Mouse (Mus musculus) lung, embryonic 16.5 days (tissue): ENCODE measurements at regions not wholly inside any gene's neighbourhood (a gene's known extent, or its start where the extent isn't known, plus 50 kb on each side); places are given as distances from the start of the nearest gene placed in this dataset.
A peak's percentile ranks its signal among the peaks of the same experiment; 100 is the strongest.

Experiments used
- ATAC-seq: fragments of 200-750 bp; cut with Nextera tagmentation; 2 replicates; pipeline ENCODE4 v1.8.0; 2017; ENCODE audit warnings: low read depth, mild to moderate bottlenecking, moderate library complexity
- H3K27ac ChIP-seq: fragments of 300-500 bp; sonication (generic); 2 replicates; pipeline ENCODE4 v1.5.1; 2014; ENCODE audit warnings: mild to moderate bottlenecking, control low read depth, low read length
- H3K27me3 ChIP-seq: fragments of 300-500 bp; sonication (generic); 2 replicates; pipeline ENCODE4 v1.6.1; 2014; ENCODE audit warnings: low read depth, low read length, mixed read lengths; ENCODE audit not compliant: control insufficient read depth, insufficient read depth
- H3K36me3 ChIP-seq: fragments of 300-500 bp; sonication (generic); 2 replicates; pipeline ENCODE4 v1.6.1; 2014; ENCODE audit warnings: low read length; ENCODE audit not compliant: control insufficient read depth, insufficient read depth
- H3K4me1 ChIP-seq: fragments of 300-500 bp; sonication (generic); replicated peaks from 2 replicates; pipeline ENCODE4 v1.6.1; 2014; ENCODE audit warnings: low read length, mixed read lengths; ENCODE audit not compliant: control insufficient read depth, insufficient read depth
- H3K4me2 ChIP-seq: fragments of 300-500 bp; sonication (generic); 2 replicates; pipeline ENCODE4 v1.6.1; 2014; ENCODE audit warnings: low read depth, low read length, control low read depth
- H3K4me3 ChIP-seq: fragments of 300-500 bp; sonication (generic); 2 replicates; pipeline ENCODE4 v1.5.1; 2014; ENCODE audit warnings: mild to moderate bottlenecking, low read length, control low read depth
- H3K9ac ChIP-seq: fragments of 300-500 bp; sonication (generic); 2 replicates; pipeline ENCODE4 v1.6.1; 2014; ENCODE audit warnings: low read length, control low read depth
- H3K9me3 ChIP-seq: fragments of 300-500 bp; sonication (generic); 2 replicates; pipeline ENCODE4 v1.6.1; 2016; ENCODE audit warnings: low read length; ENCODE audit not compliant: control insufficient read depth
- WGBS: fragments of 180-500 bp; shearing (Covaris S2); extraction: QIAGEN DNeasy Blood & Tissue Kit; methylation state at CpG from one replicate; pipeline ENCODE4 v1.1.7; 2014; 5-methylcytosine and 5-hydroxymethylcytosine counted together

DNA sequence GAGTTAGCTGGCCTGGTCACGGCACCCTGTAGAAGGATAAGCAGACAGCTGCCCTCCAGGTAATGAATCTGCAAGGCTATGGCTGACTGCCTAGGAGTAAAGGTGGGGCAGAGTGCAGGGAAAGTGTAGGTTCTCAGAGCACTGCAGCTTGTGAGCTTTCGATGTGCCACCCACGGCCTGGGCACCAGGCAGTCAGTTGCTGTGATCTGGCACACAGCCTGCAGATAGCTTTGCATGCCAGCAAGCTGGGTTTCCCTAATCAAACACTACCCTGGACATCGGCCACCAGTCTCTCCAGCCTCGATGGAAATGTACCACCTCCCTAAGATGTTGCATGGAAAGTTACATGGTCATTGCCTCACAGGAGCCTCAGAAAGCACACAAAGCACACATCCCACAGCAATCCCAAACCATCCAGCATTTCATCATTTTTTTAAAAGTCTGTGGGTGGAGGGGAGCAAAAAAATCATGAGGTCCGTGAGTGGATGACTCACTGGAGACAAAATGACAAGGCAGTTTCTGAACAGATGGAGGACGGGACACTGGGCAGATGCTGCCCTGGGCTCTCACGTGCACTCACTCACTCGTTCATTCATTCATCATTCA is 112.7 kb downstream of the Ets2 start:
- H3K9me3 ChIP-seq = peaks cover 5% of the 10 kb centered on the region
- WGBS = 50% methylated on average over 9 of the region's 9 CpGs
- H3K36me3 ChIP-seq = no peaks in the 10 kb centered on the region
- H3K9ac ChIP-seq = no peak overlapping the region
- no peak overlapping the region for H3K27ac ChIP-seq
- H3K4me2 ChIP-seq = no peak overlapping the region
- no peaks in the 10 kb centered on the region for H3K27me3 ChIP-seq
- H3K4me1 ChIP-seq = peaks cover 12% of the 10 kb centered on the region; the same call in 1 of the 2 replicates
- no peak overlapping the region for H3K4me3 ChIP-seq
- ATAC-seq = peak; percentile 52

GRCm38 (mm10) chr16:95811092-95811491 is 109.2 kb downstream of the Ets2 start:
- 54% methylated on average over 6 of the region's 6 CpGs for WGBS
- ATAC-seq = peak; percentile 67

DNA sequence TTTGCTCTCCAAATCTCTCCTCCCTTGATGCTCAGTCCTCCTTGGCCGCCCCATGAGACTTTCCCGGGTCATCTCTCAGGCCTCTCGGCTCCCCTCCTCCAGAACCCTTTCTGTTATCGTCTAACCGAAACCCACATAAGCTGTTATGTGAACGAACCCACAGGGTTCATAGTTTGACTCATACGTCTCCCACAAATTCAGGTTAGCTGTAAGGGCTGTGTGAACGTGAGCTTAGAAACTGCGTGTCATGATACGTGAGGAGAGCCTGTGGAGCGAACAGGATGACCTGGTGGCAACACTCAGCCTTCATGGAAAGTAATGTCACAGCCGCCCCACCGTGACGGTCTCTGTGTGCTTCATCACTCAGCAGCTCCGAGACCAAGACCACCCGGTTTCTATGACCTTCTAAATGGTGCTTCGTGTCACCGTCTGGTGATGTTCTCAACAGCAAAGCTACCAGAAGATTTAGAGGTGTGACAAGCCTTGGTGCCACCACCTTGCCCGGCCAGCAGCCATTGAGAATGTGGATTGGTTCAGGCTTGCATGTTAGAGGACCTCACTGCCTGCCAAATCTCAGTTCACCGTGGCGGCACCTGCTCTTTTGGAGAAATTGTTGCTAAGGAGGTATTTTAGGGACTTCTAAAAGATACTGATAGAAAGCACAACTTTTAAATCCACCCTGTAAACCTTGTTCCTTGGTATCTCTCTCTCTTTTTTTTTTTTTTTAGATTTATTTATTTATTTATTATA is 107.4 kb downstream of the Ets2 start:
- Histone ChIP-seq H3K36me3 (no peaks in the 10 kb centered on the region), H3K27me3 (no peaks in the 10 kb centered on the region), H3K4me3 (no peak overlapping the region), H3K9me3 (no peaks in the 10 kb centered on the region), H3K9ac (no peak overlapping the region), H3K27ac (no peak overlapping the region), H3K4me1 (peaks cover 7% of the 10 kb centered on the region; the same call in 1 of the 2 replicates), H3K4me2 (no peak overlapping the region)
- WGBS = 83% methylated on average over 21 of the region's 21 CpGs
- no peak for ATAC-seq

More at GRCm38 (mm10) chr16:95811092-95811491, 109.2 kb downstream of the Ets2 start:
- Histone ChIP-seq H3K4me2 (no peak overlapping the region), H3K27ac (peak overlapping the region; percentile 68), H3K9me3 (no peaks in the 10 kb centered on the region), H3K36me3 (no peaks in the 10 kb centered on the region), H3K4me3 (no peak overlapping the region), H3K9ac (0 out of 2 replicates have a peak overlapping the region, but pooled peaks have one; percentile 20), H3K27me3 (no peaks in the 10 kb centered on the region), H3K4me1 (peaks cover 12% of the 10 kb centered on the region; the same call in 1 of the 2 replicates)

- no peaks in the 10 kb centered on the region for H3K27me3 ChIP-seq
- no peaks in the 10 kb centered on the region for H3K36me3 ChIP-seq
- H3K9ac ChIP-seq = no peak overlapping the region
- no peak overlapping the region for H3K27ac ChIP-seq
- no peak overlapping the region for H3K4me2 ChIP-seq
- ATAC-seq = peak; percentile 42; the same call in 1 of the 2 replicates
- no peak overlapping the region for H3K4me3 ChIP-seq
- H3K9me3 ChIP-seq = no peaks in the 10 kb centered on the region
- 47% methylated on average over 5 of the region's 5 CpGs for WGBS
- peaks cover 5% of the 10 kb centered on the region; the same call in 1 of the 2 replicates for H3K4me1 ChIP-seq
Measured at GRCm38 (mm10) chr16:95806510-95806909, 104.6 kb downstream of the Ets2 start.

DNA sequence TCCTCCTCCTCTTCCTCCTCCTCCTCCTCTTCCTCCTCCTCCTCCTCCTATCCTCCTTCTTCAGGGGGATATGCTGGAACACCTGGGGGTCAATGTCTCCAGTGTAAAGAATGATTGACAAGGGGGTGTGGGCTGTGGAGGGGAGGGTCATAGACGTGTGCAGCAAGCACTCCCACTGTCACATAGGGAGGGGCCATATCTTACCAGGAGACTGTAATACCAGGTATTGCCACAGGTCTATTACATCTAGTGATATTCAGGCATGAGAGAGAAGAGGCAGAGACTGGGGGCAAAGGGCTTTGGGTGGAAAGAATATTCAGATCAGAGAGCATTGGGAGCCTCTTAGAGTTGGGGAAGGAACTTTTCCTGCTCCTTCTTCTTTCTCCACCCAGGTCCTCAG is 102.3 kb downstream of the Ets2 start:
- no peaks in the 10 kb centered on the region for H3K36me3 ChIP-seq
- no peak overlapping the region for H3K4me3 ChIP-seq
- no peak overlapping the region for H3K9ac ChIP-seq
- H3K27ac ChIP-seq = no peak overlapping the region
- H3K27me3 ChIP-seq = no peaks in the 10 kb centered on the region
- H3K9me3 ChIP-seq = no peaks in the 10 kb centered on the region
- H3K4me2 ChIP-seq = no peak overlapping the region
- ATAC-seq = no peak
- H3K4me1 ChIP-seq = peaks cover 12% of the 10 kb centered on the region
- 33% methylated on average over 1 of the region's 1 CpGs for WGBS

- Histone ChIP-seq H3K27ac (no peak overlapping the region), H3K9ac (no peak overlapping the region), H3K36me3 (no peaks in the 10 kb centered on the region), H3K4me1 (peaks cover 12% of the 10 kb centered on the region), H3K9me3 (no peaks in the 10 kb centered on the region), H3K27me3 (no peaks in the 10 kb centered on the region), H3K4me3 (no peak overlapping the region), H3K4me2 (no peak overlapping the region)
- ATAC-seq = no peak
Measured at GRCm38 (mm10) chr16:95802641-95803040, 100.8 kb downstream of the Ets2 start.

- H3K9ac ChIP-seq = no peak overlapping the region
- H3K36me3 ChIP-seq = no peaks in the 10 kb centered on the region
- WGBS = 64% methylated on average over 4 of the region's 4 CpGs
- H3K9me3 ChIP-seq = no peaks in the 10 kb centered on the region
- no peak overlapping the region for H3K4me2 ChIP-seq
- H3K4me3 ChIP-seq = no peak overlapping the region
- peaks cover 12% of the 10 kb centered on the region for H3K4me1 ChIP-seq
- no peak for ATAC-seq
- H3K27ac ChIP-seq = no peak overlapping the region
- no peaks in the 10 kb centered on the region for H3K27me3 ChIP-seq
Measured at GRCm38 (mm10) chr16:95802207-95802606, 100.3 kb downstream of the Ets2 start.

GRCm38 (mm10) chr16:95800911-95801442 is 99.1 kb downstream of the Ets2 start:
- peak; percentile 84 for ATAC-seq
- Histone ChIP-seq H3K4me3 (no peak overlapping the region), H3K4me2 (no peak overlapping the region), H3K4me1 (peaks cover 12% of the 10 kb centered on the region), H3K9ac (no peak overlapping the region), H3K27ac (peak overlapping the region; percentile 84), H3K36me3 (no peaks in the 10 kb centered on the region), H3K27me3 (no peaks in the 10 kb centered on the region), H3K9me3 (no peaks in the 10 kb centered on the region)
- 48% methylated on average over 7 of the region's 7 CpGs for WGBS

- no peak overlapping the region for H3K4me3 ChIP-seq
- H3K27ac ChIP-seq = no peak overlapping the region
- ATAC-seq = no peak
- no peak overlapping the region for H3K4me2 ChIP-seq
- H3K4me1 ChIP-seq = peaks cover 17% of the 10 kb centered on the region
- H3K9me3 ChIP-seq = no peaks in the 10 kb centered on the region
- 55% methylated on average over 9 of the region's 9 CpGs for WGBS
- H3K9ac ChIP-seq = no peak overlapping the region
- no peaks in the 10 kb centered on the region for H3K36me3 ChIP-seq
- H3K27me3 ChIP-seq = no peaks in the 10 kb centered on the region
Measured at GRCm38 (mm10) chr16:95798582-95798981, 96.7 kb downstream of the Ets2 start.
